Mouse (Mus musculus): ENCODE measurements around the gene Gga3. TPM values are rescaled to one million over a fixed set of nuclear protein-coding genes. Genes with fewer than 3 reads are reported as not detected.

Gene Gga3
- polyA plus RNA-seq, 1 experiment from 2014 or later: 25.7 TPM

Other genes starting within 250 kb of the Gga3 start
- gene Hid1, start 236.3 kb downstream of the Gga3 start, polyA plus RNA-seq (2016; fragmentation: Nextera tagmentation; extraction: Ambion mirVana): 5.5 and 8.6 TPM in 2 replicates
- 8.2 and 11.3 TPM in 2 replicates for gene Cdr2l, start 222.1 kb downstream of the Gga3 start, polyA plus RNA-seq (2016; fragmentation: Nextera tagmentation; extraction: Ambion mirVana)
- gene Mrpl58, start 200.3 kb downstream of the Gga3 start, polyA plus RNA-seq (2016; fragmentation: Nextera tagmentation; extraction: Ambion mirVana): 184 and 202 TPM in 2 replicates
- 1,131 and 1,417 TPM in 2 replicates for gene Atp5h, start 184.1 kb downstream of the Gga3 start, polyA plus RNA-seq (2016; fragmentation: Nextera tagmentation; extraction: Ambion mirVana)
- 12.3 and 13.3 TPM in 2 replicates for gene Kctd2, start 183.9 kb downstream of the Gga3 start, polyA plus RNA-seq (2016; fragmentation: Nextera tagmentation; extraction: Ambion mirVana)
- 0.19 and 0.23 TPM in 2 replicates for gene Trim80, start 163.5 kb downstream of the Gga3 start, polyA plus RNA-seq (2016; fragmentation: Nextera tagmentation; extraction: Ambion mirVana)
- 0.33 and 0.36 TPM in 2 replicates for gene Slc16a5, start 141.6 kb downstream of the Gga3 start, polyA plus RNA-seq (2016; fragmentation: Nextera tagmentation; extraction: Ambion mirVana)
- gene Armc7, start 128.4 kb downstream of the Gga3 start, polyA plus RNA-seq (2016; fragmentation: Nextera tagmentation; extraction: Ambion mirVana): 5.4 and 7.6 TPM in 2 replicates
- gene Nt5c, start 112.2 kb downstream of the Gga3 start, polyA plus RNA-seq (2016; fragmentation: Nextera tagmentation; extraction: Ambion mirVana): 79.3 and 95.0 TPM in 2 replicates
- gene Jpt1, start 89.7 kb downstream of the Gga3 start, polyA plus RNA-seq (2016; fragmentation: Nextera tagmentation; extraction: Ambion mirVana): 451 and 471 TPM in 2 replicates
- gene Sumo2, start 67.8 kb downstream of the Gga3 start, polyA plus RNA-seq (2016; fragmentation: Nextera tagmentation; extraction: Ambion mirVana): 713 and 931 TPM in 2 replicates
- gene Nup85, start 39.6 kb downstream of the Gga3 start, polyA plus RNA-seq (2016; fragmentation: Nextera tagmentation; extraction: Ambion mirVana): 179 and 208 TPM in 2 replicates
- gene Mrps7, start 126 bp downstream of the Gga3 start, polyA plus RNA-seq (2016; fragmentation: Nextera tagmentation; extraction: Ambion mirVana): 105 and 108 TPM in 2 replicates
- gene Mif4gd, start 8.9 kb upstream of the Gga3 start, polyA plus RNA-seq (2016; fragmentation: Nextera tagmentation; extraction: Ambion mirVana): 19.6 and 22.7 TPM in 2 replicates
- gene Slc25a19, start 24.2 kb upstream of the Gga3 start, polyA plus RNA-seq (2016; fragmentation: Nextera tagmentation; extraction: Ambion mirVana): 33.5 and 45.5 TPM in 2 replicates
- gene Grb2, start 104.5 kb upstream of the Gga3 start, polyA plus RNA-seq (2016; fragmentation: Nextera tagmentation; extraction: Ambion mirVana): 78.4 and 107 TPM in 2 replicates
- gene Tmem94, start 161.4 kb upstream of the Gga3 start, polyA plus RNA-seq (2016; fragmentation: Nextera tagmentation; extraction: Ambion mirVana): 35.0 and 56.8 TPM in 2 replicates
- gene Caskin2, start 209.6 kb upstream of the Gga3 start, polyA plus RNA-seq (2016; fragmentation: Nextera tagmentation; extraction: Ambion mirVana): 18.7 and 21.4 TPM in 2 replicates
- 39.1 and 41.7 TPM in 2 replicates for gene Tsen54, start 210.7 kb upstream of the Gga3 start, polyA plus RNA-seq (2016; fragmentation: Nextera tagmentation; extraction: Ambion mirVana)
- 35.0 and 40.8 TPM in 2 replicates for gene Llgl2, start 220.0 kb upstream of the Gga3 start, polyA plus RNA-seq (2016; fragmentation: Nextera tagmentation; extraction: Ambion mirVana)